Mouse (Mus musculus) lung, postnatal 36 days (tissue): Measurements from ENCODE around the gene Atp2c2.

Source experiments
- DNase-seq: peaks from one replicate; pipeline ENCODE4 v3.0.0; 2022; ENCODE audit warnings: mixed read lengths

Atp2c2 gene

GRCm38 (mm10) chr8:119785764-119786405 lies 86.1 kb downstream of the Atp2c2 start:
- DNase-seq: no peak

- no peak for DNase-seq
Measured at GRCm38 (mm10) chr8:119786871-119787270, 87.1 kb downstream of the Atp2c2 start.

- DNase-seq: no peak
Measured at GRCm38 (mm10) chr8:119787341-119787740, 87.5 kb downstream of the Atp2c2 start.

- DNase-seq: no peak
Measured at GRCm38 (mm10) chr8:119788607-119789381, 89.0 kb downstream of the Atp2c2 start.

DNA sequence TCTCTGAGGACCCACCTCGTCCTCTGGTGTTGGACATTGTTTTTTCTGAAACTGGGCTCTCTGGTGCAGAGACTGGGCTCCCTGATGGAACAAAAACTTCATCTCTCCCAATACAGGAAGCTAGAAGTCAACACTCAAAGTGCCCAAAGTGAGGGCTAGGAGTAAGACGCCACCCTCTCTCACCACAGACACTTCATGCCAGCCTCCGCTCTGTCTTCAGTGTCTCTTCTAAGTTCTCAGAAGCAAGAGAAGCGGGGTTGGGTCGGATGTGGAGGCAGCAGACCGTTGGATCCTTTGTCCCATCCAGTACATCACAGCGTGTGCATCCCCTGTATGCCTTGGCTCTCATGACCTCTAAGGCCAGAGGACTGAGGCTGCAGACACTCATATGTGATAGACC lies 89.8 kb downstream of the Atp2c2 start:
- no peak for DNase-seq

- DNase-seq: peak; percentile 76
Measured at GRCm38 (mm10) chr8:119791804-119792704, 92.2 kb downstream of the Atp2c2 start.

DNA sequence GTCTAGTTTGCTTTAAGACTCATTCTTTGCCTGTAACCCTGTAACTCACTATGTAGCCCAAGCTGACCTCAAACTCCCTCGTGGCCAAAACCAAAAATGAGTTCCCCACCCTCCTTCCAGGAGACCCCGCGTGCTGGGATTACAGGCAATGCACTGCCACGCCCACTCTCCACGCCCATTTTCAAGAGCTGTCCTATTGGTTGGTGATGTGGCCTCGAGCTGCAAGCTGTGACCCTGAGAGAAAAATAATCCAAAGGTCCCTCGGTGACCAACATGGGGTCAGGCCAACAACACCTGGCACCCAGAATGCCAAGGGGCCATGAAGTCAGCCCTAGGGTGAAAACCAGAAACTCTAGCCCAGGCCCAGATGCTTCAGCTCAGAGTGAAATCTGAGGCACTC lies 94.9 kb downstream of the Atp2c2 start:
- no peak for DNase-seq

DNA sequence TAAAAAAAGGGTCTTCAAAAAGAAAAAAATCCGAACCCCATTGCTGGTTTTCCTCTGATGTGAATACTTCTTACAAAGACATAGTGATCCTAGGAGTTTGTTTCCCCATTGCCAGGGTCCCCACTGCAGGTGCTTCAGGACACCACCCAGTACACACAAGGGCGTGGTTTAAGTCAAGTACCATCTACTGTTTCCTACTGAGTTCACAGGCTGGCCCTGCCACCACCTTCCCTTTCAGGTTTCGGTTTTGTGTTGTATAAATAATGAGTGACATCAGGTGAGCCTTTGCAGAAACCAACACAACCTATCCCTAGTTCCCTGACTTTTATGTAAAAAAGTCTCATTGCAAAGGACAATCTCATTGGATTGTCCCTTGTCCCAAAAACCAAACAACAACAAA lies 95.8 kb downstream of the Atp2c2 start:
- DNase-seq: peak; percentile 73

DNA sequence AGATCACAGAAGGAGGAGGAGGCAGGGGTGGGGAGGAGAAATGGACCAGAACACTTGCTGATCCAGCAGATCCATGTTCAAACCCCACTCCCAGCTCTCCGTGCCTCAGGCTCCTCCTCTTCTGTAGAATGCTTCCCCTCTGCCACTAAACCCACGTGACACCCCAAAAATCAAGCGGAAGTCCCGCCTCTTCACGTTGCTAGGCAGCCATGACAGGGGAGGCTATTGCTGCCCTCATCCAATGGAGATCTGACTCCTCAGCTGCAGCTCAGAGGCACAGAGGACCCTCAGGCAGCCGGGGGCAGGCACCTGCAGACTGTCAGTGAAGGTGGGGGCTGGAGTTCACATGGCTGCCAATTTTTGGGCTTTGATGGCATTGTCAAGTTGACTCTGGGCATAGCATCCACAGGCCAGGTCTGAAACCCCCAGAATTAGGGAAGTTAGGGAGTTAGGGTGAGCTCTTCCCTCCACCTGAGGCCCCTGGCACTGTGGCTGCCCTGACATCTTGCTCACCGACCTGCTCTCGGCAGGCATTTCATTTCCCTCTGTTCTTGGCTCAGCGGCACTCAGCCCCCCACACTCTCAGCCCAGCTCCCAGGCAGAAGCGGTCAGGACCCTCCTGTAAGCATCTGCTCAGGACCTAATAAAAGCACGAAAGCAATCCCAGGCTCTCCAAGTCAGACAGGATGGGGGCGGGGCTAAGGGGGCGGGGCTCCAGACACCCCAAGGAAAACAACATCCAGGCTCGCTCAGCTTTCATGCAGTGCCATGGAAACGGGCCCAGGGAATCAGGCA lies 98.6 kb downstream of the Atp2c2 start:
- peak; percentile 74 for DNase-seq

- no peak for DNase-seq
Measured at GRCm38 (mm10) chr8:119798965-119799264, 99.1 kb downstream of the Atp2c2 start.

- DNase-seq: no peak
Measured at GRCm38 (mm10) chr8:119801168-119801567, 101.4 kb downstream of the Atp2c2 start.

DNA sequence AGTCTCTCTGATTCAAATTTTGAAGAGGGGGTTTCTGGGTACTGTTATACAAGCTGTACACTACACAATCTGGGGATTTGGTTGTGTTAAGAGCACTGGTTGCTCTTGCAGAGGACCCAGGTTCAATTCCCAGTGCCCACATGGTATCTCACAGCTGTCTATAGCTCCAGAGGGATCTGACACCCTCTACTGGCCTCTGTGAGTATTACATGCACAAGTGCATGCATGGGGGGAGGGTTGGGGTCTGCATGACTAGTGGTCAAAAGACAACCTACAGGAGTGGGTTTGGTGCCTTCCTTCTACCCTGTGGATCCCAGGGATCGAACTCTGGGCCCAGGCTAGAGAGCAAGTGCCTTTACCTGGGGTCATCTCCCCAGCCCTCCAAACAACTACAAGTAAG lies 102.8 kb downstream of the Atp2c2 start:
- no peak for DNase-seq

DNA sequence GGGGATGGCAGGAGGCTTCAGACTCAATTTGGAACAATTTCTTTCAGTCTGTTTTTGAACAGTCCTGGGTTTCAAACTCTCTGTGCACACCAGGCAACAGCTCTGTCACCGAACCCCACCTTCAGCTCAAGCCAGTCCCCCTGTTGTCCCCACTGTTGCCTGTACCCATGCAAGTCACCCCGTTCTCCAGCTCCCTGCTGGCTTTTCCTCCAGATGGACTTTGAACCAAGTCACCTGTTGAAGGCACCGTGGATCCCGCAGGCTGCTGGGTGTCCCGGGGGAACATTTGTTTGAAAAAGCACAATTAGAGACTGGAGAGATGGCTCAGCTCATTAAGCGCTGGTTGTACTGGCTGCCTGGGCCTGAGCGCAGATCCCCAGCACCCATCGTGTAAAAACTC lies 105.5 kb downstream of the Atp2c2 start:
- no peak for DNase-seq

DNA sequence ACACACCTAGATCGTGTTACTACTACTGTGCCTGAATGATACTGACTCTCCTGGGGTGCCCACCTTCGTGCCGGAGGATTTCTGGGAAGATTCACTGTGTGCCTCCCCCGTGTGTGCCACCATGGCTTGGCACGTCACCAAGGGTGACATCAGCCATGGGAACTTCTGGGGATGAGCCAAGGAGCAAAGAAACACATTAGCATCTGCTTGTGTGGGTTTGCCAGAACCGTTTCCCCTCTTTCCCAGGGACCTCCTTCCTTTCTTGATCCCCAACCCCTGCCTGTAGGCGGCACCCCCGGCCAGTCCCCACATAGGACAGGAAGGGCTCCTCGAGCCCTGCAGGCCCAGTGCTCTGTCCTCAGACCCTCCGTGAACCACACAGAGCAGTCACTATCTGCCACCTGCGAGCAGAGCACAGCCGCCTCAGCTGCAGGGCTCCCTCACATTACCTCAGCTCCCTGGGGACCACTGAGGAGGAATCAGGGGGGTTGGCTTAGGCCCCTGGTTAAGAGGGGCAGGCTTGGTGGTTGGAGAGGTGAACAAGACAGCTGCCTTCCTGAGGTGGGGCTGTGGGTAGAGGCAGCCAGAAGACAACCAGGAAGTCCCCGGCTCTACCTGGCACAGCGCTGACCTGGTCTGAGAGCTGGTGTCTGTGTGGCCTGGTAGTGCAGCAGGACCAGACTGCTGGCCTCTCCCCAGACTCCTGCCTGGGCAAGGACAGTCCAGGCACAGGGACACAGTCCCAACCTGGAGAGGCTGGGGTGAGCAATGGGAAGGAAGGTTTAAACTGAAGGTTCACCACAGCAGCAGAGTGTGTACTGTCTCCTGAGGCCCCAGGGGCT lies 106.8 kb downstream of the Atp2c2 start:
- no peak for DNase-seq
